Mouse (Mus musculus) lung, postnatal 0 days (tissue): ENCODE measurements at regions not wholly inside any gene's neighbourhood (a gene's known extent, or its start where the extent isn't known, plus 50 kb on each side); places are given as distances from the start of the nearest gene placed in this dataset.
A peak's percentile ranks its signal among the peaks of the same experiment; 100 is the strongest.

ENCODE experiments used
- CTCF ChIP-seq: IDR thresholded peaks from 2 replicates; pipeline ENCODE4 v1.5.1; 2016; ENCODE audit warnings: antibody characterized with exemption, mild to moderate bottlenecking
- EP300 ChIP-seq: IDR thresholded peaks from 2 replicates; pipeline ENCODE4 v1.6.1; 2016; ENCODE audit warnings: antibody characterized with exemption, mild to moderate bottlenecking, control low read depth

- TF ChIP-seq CTCF (peak; percentile 54), EP300 (no peak)
These were observed 101.1 kb upstream of the Rxfp2 start for GRCm38 (mm10) chr5:149917374-149917773.
